Mouse (Mus musculus) adrenal gland, postnatal 4 days (tissue): Measurements from ENCODE around the gene Kri1. TPM values are rescaled to one million over a fixed set of nuclear protein-coding genes. Genes with fewer than 3 reads are reported as not detected.
"Not testable (repeated sequence)": the region's sequence is repeated elsewhere in the genome, so short reads cannot be mapped to it uniquely, and the experiment has no call there.

Experiments used
- DNase-seq, 2 experiments: peaks; one replicate each; pipeline ENCODE4 v3.0.0; 2021 to 2022; ENCODE audit warnings: low spot score in 2 of 2, mixed read lengths in 2 of 2
- total RNA-seq, 2 experiments: library from RNA; stranded (reverse); gene quantifications; 2 replicates each; pipeline ENCODE4 v1.2.3; 2021

Gene Kri1
- total RNA-seq, 2 experiments from 2014 or later: 40.2 to 41.8 TPM

GRCm38 (mm10) chr9:21316696-21317095, 28.9 kb upstream of the Kri1 start:
- DNase-seq: no peak

- no peak for DNase-seq
Observed at GRCm38 (mm10) chr9:21315421-21315820, 27.7 kb upstream of the Kri1 start.

- DNase-seq: no peak
Observed at GRCm38 (mm10) chr9:21314367-21315140, 26.8 kb upstream of the Kri1 start.

GRCm38 (mm10) chr9:21313394-21313793, 25.6 kb upstream of the Kri1 start:
- DNase-seq: peak; percentile 84 to 91

- no peak for DNase-seq
Observed at GRCm38 (mm10) chr9:21312134-21312533, 24.4 kb upstream of the Kri1 start, which contains the start of gene Ap1m2. TSS of gene Ap1m2 (minus strand) at chr9:21312337.

GRCm38 (mm10) chr9:21311695-21312094, 23.9 kb upstream of the Kri1 start:
- DNase-seq: no peak

- no peak for DNase-seq
Observed at GRCm38 (mm10) chr9:21309150-21309741, 21.5 kb upstream of the Kri1 start.

- no peak for DNase-seq
Observed at GRCm38 (mm10) chr9:21305065-21305464, 17.3 kb upstream of the Kri1 start.

GRCm38 (mm10) chr9:21299014-21299413, 11.2 kb upstream of the Kri1 start:
- DNase-seq: no peak

GRCm38 (mm10) chr9:21292271-21292670, 4.5 kb upstream of the Kri1 start:
- DNase-seq: no peak

GRCm38 (mm10) chr9:21291868-21292267, 4.1 kb upstream of the Kri1 start:
- DNase-seq: not testable (repeated sequence)

GRCm38 (mm10) chr9:21291022-21291787, 3.4 kb upstream of the Kri1 start, which contains the start of gene Cdkn2d:
TSS of gene Cdkn2d (minus strand) at chr9:21291407.
- DNase-seq: peak; percentile 97 to 100

GRCm38 (mm10) chr9:21290589-21290988, 2.8 kb upstream of the Kri1 start:
- DNase-seq: peak in 1 of 2 experiments; percentile 22

GRCm38 (mm10) chr9:21289337-21289671, 1.5 kb upstream of the Kri1 start:
- DNase-seq: no peak

- DNase-seq: no peak
Observed at GRCm38 (mm10) chr9:21288404-21289336, 901 bp upstream of the Kri1 start.

GRCm38 (mm10) chr9:21286753-21287152, 1.0 kb downstream of the Kri1 start:
- DNase-seq: no peak

GRCm38 (mm10) chr9:21283994-21284393, 3.8 kb downstream of the Kri1 start:
- no peak for DNase-seq

GRCm38 (mm10) chr9:21283591-21283990, 4.2 kb downstream of the Kri1 start:
- no peak for DNase-seq

GRCm38 (mm10) chr9:21277776-21278175, 10.0 kb downstream of the Kri1 start:
- DNase-seq: no peak

GRCm38 (mm10) chr9:21276307-21276706, 11.5 kb downstream of the Kri1 start:
- DNase-seq: no peak

GRCm38 (mm10) chr9:21275727-21276126, 12.0 kb downstream of the Kri1 start:
- DNase-seq: no peak
